Mouse (Mus musculus) spleen, postnatal 14 days (tissue): ENCODE data around the gene Tmem69.
A peak's percentile ranks its signal among the peaks of the same experiment; 100 is the strongest.

ENCODE experiments used
- DNase-seq, 2 experiments: peaks; one replicate each; pipeline ENCODE4 v3.0.0; 2021 to 2022; ENCODE audit warnings: low spot score in 2 of 2

The Tmem69 gene

DNA sequence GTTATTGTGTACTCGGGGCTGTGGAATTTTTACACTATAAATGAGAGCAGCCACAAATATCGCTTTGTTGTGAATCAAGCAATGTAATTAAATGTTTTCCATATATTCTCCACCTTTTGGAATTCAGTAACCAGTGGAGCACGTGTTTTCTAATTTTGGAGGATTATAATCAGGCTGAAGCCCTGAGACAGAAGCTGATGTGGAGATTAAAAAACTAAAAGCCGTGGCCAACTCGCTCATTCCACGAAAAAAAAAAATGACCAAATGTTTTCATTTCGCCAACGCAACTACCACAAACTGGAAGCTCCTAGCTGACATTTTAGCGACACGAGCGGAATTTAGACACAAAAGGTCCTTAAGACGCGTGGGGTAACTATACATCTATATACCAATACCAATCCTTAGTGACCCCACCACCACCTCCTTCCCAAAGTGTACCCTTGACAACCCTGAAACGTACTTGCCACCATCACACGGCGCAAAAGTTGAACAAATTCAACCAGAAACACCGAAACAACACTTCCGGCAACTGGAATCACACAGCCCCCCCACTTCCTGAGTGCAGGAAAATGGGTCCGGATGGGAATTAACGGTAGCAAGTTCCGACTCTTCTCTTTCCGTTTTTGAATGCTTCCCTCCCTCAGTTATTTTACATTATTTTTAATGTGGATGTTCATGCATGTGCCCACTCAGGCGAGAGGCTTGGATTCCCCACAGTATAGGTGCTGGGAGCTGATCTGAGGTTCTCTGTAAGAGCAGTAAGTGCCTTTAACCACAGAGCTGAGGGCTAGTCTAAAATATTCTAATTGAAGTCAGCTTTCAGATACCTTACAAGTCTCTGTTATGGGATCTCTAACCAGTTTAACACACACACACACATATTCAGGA is at the start of gene Tmem69:
Gene Tmem69 (minus strand): TSS at position 524 of the 888 bp plus-strand sequence.
- DNase-seq, result peak; percentile 48 to 76

DNA sequence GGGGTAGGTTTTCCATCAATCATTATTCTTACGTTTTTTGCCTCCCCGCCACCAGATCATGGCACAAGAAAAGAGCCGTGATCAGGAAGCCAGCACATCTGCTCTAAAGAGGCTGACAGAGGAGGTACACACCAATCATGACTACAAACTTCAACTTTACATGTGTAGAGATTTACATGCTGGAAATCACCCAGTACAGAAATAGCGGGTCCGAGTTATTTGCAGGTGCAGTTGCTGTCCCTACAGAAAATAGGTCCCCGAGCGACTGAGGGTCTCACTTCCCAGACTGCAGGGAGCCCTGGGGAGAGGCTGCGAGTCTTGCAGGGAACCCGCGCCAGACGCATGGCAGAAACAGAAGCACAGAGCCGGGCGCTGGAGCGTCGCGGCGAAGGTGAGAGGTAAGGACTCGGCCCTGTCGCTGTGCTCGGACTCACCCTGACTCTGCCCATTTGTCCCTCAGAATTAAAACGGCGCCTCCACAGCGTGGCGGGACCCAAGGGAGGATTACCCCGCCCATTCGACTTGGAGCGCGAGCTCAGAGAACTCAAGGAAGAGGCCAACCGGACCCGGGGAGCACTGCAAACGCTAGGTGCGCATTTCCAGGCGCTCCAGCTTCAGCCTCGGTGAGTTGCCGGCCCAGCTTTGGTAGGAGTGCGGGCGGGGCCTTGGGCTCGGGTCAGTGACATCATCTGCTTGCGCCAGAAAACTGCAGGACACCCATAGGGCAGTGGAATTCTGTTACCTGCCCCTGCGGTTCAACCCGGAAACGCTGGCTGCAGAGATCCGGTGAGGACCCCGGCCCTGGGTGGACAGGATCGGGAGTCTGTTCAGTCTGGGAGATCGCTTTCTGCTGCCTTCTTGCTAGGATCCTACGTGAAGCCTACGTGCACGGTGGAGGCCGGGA is 41.5 kb upstream of the Tmem69 start:
- peak; percentile 65 to 80 for DNase-seq

DNA sequence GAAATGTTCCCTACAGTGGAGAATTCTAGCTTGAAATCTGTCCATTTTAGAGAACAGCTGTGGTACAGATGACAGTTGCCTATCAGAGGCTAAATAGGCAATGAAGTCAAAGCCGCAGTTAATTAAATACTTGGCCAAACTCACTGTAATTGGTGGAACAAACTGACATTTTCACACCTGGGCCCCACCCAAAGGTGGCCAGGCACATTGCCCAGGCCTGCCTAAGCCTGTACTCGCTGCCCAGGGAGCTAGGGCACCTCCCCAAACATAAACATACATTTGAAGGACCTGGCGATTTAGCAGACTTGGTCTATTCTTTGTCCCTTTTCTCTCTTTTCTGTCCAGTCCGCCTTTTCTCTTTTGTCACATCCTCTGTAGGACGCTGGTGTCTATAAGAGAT is 40.6 kb upstream of the Tmem69 start, which contains the start of gene Ccdc17:
Gene Ccdc17 (plus strand): TSS at position 276 of the 400 bp plus-strand sequence.
- DNase-seq, result no peak

DNA sequence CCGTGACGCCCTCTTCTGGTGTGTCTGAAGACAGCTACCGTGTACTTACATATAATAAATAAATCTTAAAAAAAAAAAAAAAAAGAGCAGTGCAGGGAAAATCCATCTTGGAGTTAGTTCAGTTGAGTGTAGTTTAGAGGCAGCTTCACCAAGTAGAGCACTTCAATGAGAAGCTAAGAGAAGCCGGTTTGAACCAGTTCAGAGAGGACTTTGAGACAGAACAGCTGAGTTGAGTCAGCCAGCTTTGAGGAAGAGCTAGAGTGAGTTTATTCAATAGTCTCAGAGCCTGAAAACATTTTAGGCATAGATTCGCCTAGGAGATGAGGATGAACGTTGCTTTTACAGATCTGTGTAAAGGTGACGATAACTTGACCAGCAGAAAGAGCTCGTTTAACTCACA is 40.1 kb upstream of the Tmem69 start:
- no peak for DNase-seq

DNA sequence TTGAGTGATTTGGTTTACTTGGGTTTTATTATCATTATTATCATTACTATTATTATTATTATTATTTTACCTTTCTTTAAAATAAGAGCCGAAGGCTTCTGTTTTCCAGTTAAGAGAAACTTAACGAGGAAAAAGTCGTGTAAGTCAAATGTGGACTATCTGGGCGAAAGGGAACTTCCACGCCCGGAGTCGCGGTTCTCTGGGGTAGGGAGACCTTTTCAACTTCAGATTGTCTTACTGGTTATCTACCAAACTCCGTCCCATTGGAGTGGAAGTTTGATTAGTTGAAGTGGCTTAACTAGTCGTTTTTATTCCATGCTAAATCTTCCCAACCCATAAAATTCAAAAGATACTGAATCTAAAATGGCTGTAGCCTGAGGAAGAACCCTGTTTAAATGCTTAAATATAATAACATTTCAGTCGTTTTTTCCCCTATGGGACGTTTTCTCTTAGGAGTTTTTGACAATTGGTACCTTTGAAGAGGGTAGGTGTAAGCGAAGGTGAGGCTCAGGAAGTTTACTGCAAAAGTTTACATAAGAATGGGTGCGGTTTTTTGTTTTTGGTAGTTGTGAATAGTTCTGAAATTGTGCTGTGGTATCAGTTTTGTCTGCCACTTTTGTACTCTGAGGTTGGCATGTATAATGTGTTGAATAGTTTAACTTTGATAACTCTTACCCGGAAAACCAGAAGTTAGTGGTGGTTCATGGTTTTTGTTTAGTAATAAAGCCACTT is 2.6 kb upstream of the Tmem69 start:
- no peak for DNase-seq

DNA sequence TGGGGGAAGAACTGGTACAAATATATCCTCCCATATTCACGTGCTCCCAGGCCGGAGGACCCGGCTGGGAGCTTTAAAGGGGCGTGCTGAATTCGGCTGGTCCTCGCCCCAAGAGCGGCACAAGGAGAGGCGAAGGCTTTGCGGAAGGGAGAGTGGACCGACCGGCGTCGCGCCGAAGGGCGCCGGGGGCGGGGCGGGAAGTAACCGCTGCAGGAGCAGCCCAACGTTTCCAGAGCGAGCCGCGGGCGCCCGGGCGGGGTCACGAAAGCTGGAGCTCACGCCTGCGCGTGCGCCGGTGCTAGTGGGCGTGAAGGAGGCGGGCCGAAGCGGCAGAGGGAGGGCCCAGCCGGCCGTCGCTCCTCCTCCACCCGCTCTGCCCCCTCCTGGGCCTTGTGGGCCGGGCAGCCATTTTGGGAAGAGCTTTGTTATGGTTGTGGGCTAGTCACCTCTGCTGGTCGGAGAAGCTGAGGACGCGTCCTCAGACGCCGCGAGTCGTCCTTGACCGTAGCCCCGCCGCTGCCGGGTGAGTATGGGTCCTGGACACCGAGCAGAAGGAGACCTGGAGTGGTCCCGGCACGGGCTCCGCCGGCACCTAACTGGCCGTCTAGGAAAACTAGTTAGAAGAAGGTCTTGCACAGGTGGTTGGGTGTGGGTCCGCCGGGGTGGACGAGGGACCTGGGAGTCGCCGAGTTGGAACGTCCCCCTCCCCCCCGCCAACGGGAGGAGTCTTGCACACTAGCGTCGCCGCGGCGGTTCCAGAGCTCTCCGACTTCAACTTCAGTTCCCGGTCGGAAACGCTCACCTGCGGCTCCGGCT is 1.8 kb upstream of the Tmem69 start, which contains the start of gene Gpbp1l1:
Gene Gpbp1l1 (plus strand): TSS at position 353 of the 816 bp plus-strand sequence.
- peak; percentile 98 for DNase-seq

DNA sequence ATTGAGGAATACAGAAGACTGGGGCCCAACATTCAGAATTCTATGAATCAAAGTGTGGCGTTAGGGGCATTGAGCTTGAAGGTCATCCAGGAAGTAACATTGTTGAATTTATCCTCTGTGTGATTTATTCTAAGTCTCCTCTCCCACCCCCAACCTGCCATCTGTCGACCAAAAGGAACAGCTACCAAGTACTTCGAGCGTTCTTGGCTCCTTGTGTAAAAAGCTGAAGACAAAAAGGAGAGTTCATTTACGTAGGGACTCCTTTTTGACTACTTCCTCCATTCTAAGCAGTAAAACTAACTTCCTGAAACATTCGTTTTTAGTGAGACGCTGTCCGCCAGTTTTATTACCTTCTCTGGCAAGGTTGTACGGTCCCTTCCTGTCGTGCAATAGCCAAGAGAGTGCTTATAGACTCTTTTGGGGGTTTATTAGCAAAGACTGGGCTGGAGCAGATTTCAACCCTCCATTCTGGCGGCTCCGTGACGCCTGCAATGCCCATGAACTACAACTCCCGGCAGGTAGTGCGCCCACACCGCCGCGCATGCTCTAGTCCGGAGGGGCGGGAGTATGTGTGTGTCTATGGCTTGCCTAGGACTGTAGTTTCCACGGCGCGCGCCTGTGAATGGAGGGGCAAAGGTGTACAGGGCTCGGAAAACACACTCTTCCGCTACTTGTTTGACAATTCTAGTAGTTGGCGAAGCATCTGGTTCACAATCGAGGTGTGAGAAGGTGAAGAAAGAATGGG is 997 bp upstream of the Tmem69 start:
- peak; percentile 85 to 91 for DNase-seq

DNA sequence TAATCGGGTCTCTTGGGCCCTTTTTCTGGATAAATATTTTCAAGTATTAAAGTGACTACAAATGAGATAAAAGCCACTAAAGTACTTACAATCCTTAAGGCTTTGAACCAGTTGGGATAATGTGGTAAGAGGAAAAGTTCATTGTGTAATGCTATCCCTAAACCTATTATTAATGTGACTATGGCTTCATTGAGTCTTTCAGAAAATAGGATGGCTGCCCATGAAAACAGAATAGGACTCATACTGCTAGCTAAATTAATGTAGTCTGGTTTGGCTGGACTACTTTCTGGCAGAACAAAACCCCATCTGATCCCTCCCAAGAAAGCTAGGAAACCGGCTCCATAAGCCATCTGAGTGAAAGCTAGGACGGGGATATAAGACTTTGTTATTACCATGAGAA is 2.7 kb downstream of the Tmem69 start:
- no peak for DNase-seq

DNA sequence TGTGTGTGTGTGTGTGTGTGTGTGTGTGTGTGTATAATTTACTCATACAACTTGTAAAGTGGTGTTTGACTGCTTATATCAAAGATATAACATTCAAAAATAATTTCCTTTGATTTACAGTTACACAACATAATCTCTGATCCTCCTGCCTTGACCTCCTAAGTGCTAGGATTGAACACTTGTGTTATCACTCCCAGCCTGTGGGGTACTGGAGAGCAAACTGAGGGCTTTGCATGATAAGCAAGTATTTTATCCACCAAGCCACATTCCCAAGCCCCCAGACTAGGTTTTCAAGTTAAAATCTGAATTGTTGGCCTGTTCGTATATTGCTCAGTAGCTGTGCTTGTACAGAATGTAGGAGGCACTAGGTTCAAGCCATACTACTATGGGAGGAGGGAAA is 5.3 kb downstream of the Tmem69 start:
- no peak for DNase-seq

DNA sequence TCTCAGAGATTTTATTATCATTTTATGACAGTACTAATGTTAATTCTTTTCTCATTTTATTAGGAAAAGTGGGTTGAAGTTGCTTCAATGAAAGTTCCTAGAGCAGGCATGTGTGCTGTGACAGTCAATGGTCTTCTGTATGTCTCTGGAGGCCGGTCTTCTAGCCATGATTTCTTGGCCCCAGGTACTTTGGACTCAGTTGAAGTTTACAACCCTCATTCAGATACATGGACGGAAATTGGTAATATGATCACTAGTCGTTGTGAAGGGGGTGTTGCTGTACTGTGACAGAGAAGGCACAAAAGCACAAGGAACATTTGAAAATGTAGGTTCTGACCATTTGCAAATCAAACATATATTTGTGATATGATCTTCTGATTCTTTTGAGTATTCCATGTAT is 18.0 kb downstream of the Tmem69 start:
- no peak for DNase-seq

DNA sequence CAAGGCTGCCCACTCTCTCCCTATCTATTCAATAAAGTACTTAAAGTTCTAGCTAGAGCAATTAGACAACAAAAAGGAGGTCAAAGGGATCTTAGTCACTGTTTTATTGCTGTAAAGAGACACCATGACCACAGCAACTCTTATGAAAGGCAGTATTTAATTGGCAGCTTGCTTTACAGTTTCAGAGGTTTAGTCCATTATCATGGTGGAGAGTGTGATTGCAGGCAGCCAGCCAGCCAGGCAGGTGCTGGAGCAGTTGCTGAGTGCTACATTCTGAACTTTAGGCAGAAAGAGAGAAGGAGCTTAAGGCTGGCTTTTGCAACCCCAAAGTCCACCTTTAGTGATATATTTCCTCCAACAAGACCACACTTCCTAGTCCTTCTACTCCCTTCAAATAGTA is 19.4 kb downstream of the Tmem69 start:
- DNase-seq, result no peak

DNA sequence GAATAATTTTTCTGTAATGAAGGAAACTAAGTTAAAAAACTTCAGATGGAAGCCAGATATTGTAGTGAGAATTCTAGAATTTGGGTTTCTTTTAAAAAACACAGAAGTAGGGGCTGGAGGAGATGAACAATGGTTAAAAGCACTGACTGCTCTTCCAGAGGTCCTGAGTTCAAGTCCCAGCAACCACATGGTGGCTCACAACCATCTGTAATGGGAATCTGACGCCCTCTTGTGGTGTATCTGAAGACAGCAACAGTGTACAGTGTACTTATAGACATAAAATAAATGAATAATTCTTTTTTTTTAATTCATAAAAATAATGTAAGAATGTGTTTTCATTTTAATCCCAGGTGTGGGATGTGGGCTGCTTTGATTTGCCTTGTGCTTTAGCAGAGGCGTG is 24.6 kb downstream of the Tmem69 start:
- DNase-seq, result no peak

DNA sequence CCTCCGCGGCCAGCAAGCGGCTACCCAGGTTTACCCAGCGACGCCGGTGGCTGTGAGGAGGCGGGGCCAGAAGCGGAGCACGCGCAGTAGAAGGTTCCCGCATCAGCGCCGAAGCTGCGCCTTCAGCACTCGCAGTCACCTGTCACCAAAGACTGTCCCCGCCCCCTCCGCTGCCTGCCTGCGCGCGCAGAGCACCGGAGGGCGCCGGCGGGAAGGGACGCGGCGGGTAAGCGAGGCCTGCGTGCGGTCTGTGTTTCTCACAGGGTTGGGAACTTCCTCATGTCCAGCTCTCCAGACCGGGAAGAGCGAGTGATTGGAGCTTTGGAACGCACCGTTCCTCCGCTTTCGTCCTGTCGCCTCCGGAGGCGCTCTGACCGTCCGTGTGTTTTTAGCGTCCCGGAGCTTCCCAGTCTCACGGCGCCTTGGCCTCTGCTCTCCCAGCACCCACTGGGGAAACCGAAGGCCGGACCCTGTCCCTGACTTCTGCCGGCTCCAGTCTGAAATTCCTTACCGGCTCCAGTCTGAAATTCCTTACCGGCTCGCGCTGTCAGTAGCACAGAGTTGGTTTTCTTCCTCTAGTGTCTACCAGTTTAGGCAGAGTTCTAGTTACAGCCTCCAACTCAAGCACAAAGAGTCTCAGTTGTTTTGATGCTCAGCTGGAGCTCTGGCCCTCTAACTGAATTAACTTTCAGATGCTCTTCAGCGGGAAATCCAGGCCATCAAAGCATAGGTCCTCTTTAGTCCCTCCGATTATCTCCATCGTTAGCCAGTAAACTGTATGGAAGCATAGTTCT is 48.1 kb downstream of the Tmem69 start, which contains the start of gene Ipp:
Gene Ipp (plus strand): TSS at position 125 of the 794 bp plus-strand sequence.
- DNase-seq, result peak; percentile 96

DNA sequence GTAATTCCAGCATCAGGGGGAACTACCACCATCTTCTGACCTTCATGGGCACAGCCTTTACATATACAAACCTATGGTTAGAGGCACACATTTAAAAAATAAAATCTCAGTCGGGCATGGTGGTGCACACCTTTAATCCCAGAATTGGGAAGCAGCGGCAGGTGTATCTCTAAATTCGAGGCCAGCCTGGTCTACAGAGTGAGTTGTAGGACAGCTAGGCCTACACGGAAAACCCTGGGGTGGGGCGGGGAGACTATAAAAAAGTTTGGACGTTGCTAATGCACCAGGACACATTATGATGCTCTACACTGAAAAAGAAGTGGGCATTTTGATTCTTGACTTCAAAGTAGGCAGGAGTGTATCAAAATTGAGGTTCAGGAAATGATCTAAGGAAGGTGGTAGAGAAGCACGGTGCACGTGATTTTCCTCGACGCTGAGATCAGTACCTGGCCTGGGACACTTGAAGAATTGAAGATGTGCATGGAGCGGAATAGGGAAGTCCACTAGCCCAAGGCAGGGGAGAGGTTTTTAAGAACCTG is 48.8 kb downstream of the Tmem69 start:
- DNase-seq, result no peak
